22 mouse cellular contexts compared by ENCODE assay signal in genomic region chr2:29627337-29627736, GRCm38 (mm10). TPM values are rescaled to one million over a fixed set of nuclear protein-coding genes. Genes with fewer than 3 reads are reported as not detected.
DNase-seq lines count a peak whose midpoint lies in the region; ATAC-seq and TF ChIP-seq lines count a peak whose summit lies in the region.
"Had no signal": no experiment of that assay in that cellular context is flagged by ENCODE, and none has a peak within 500 bp of the region (broad histone marks: within the 10 kb centered on the region; RNA-seq: fewer than 3 reads in every experiment).

No protein-coding gene starts in this region.

- H3K9me3 ChIP-seq in forebrain, embryonic 11.5 days (ENCODE audit: control insufficient read depth, low read length), result no peaks in the 10 kb centered on the region
- no peaks in the 10 kb centered on the region for H3K9me3 ChIP-seq in forebrain, embryonic 13.5 days (replicated peaks)
- no peaks in the 10 kb centered on the region for H3K9me3 ChIP-seq in midbrain, embryonic 11.5 days (ENCODE audit: control insufficient read depth, low read length)
- no peaks in the 10 kb centered on the region for H3K9me3 ChIP-seq in midbrain, embryonic 10.5 days (replicated peaks)
- no peaks in the 10 kb centered on the region for H3K9me3 ChIP-seq in ES-E14 (ENCODE audit: control insufficient read depth, insufficient read depth, low read depth, low read length)
- H3K9me3 ChIP-seq in hindbrain, embryonic 13.5 days, result no peaks in the 10 kb centered on the region
- H3K9me3 ChIP-seq: embryonic facial prominence, embryonic 15.5 days; forebrain, embryonic 10.5 days; heart, embryonic 10.5 days; hindbrain, embryonic 10.5 days; hindbrain, embryonic 15.5 days had no signal

- H3K27ac ChIP-seq in forebrain, embryonic 11.5 days (ENCODE audit: low read depth, low read length), result no peak overlapping the region
- H3K27ac ChIP-seq in forebrain, embryonic 13.5 days, result no peak overlapping the region
- no peak overlapping the region for H3K27ac ChIP-seq in midbrain, embryonic 11.5 days (ENCODE audit: low read depth, low read length)
- no peak overlapping the region for H3K27ac ChIP-seq in midbrain, embryonic 10.5 days (replicated peaks)
- H3K27ac ChIP-seq in ES-E14 (ENCODE audit: insufficient read depth, low read depth, low read length, poor library complexity, severe bottlenecking), result peak overlapping the region; percentile 29; the same call in 1 of the 2 replicates
- H3K27ac ChIP-seq in hindbrain, embryonic 13.5 days, result no peak overlapping the region
- H3K27ac ChIP-seq: embryonic facial prominence, embryonic 15.5 days; forebrain, embryonic 10.5 days; hindbrain, embryonic 10.5 days; hindbrain, embryonic 15.5 days had no signal

- no peak overlapping the region for H3K4me2 ChIP-seq in forebrain, embryonic 11.5 days (ENCODE audit: low read depth, low read length, severe bottlenecking)
- H3K4me2 ChIP-seq in forebrain, embryonic 13.5 days, result no peak overlapping the region
- H3K4me2 ChIP-seq in midbrain, embryonic 11.5 days, result no peak overlapping the region
- no peak overlapping the region for H3K4me2 ChIP-seq in hindbrain, embryonic 13.5 days
- H3K4me2 ChIP-seq: embryonic facial prominence, embryonic 15.5 days; hindbrain, embryonic 15.5 days had no signal

- DNase-seq in forebrain, embryonic 11.5 days (ENCODE audit: low spot score), result peak; percentile 13
- DNase-seq in midbrain, embryonic 11.5 days (ENCODE audit: low spot score, missing footprints), result peak; percentile 37
- no peak for DNase-seq in midbrain, embryonic 10.5 days (ENCODE audit: low spot score)
- DNase-seq in ES-E14 (ENCODE audit: low read depth, low spot score), result no peak
- DNase-seq in spleen, adult 12 weeks (ENCODE audit: low spot score), result no peak
- DNase-seq: adrenal gland, postnatal 10 days; cerebellum, adult 11-12 months; cerebellum, postnatal 14 days; embryo, embryonic 11 days; gastrocnemius, postnatal 25 days; heart, postnatal 14 days; kidney, adult 8-10 months had no signal

- no peaks in the 10 kb centered on the region for H3K27me3 ChIP-seq in forebrain, embryonic 11.5 days (ENCODE audit: control insufficient read depth, insufficient read depth, low read length)
- H3K27me3 ChIP-seq in forebrain, embryonic 13.5 days, result no peaks in the 10 kb centered on the region
- no peaks in the 10 kb centered on the region for H3K27me3 ChIP-seq in midbrain, embryonic 11.5 days (ENCODE audit: control insufficient read depth, insufficient read depth, low read length)
- no peaks in the 10 kb centered on the region for H3K27me3 ChIP-seq in midbrain, embryonic 10.5 days (ENCODE audit: low read depth, poor library complexity, severe bottlenecking)
- H3K27me3 ChIP-seq in hindbrain, embryonic 13.5 days, result no peaks in the 10 kb centered on the region
- H3K27me3 ChIP-seq: embryonic facial prominence, embryonic 15.5 days; hindbrain, embryonic 15.5 days had no signal

- no peaks in the 10 kb centered on the region; the same call in 1 of the 2 replicates for H3K4me1 ChIP-seq in forebrain, embryonic 11.5 days (replicated peaks; ENCODE audit: control insufficient read depth, insufficient read depth, low read length)
- peaks cover 37% of the 10 kb centered on the region for H3K4me1 ChIP-seq in forebrain, embryonic 13.5 days
- H3K4me1 ChIP-seq in midbrain, embryonic 11.5 days (ENCODE audit: control insufficient read depth, insufficient read depth, low read length), result no peaks in the 10 kb centered on the region; the same call in none of the 2 replicates
- H3K4me1 ChIP-seq in midbrain, embryonic 10.5 days, result peaks cover 27% of the 10 kb centered on the region
- H3K4me1 ChIP-seq in ES-E14 (ENCODE audit: control insufficient read depth in 2 of 2, insufficient read depth in 2 of 2, low read length in 2 of 2, poor library complexity in 1 of 2), result peaks cover 40 to 66% of the 10 kb centered on the region in 2 experiments
- peaks cover 60% of the 10 kb centered on the region for H3K4me1 ChIP-seq in hindbrain, embryonic 13.5 days (replicated peaks)

- no peak for ATAC-seq in forebrain, embryonic 11.5 days (replicated peaks; ENCODE audit: low FRiP score)
- ATAC-seq in forebrain, embryonic 13.5 days, result no peak
- ATAC-seq in midbrain, embryonic 11.5 days (ENCODE audit: low FRiP score), result no peak
- no peak for ATAC-seq in hindbrain, embryonic 13.5 days (ENCODE audit: low FRiP score)
- ATAC-seq: inflammation-experienced regulatory T-cells, adult 6 months; intestine, postnatal 0 days had no signal

- H3K4me3 ChIP-seq in forebrain, embryonic 11.5 days (ENCODE audit: low read depth, low read length), result no peak overlapping the region
- no peak overlapping the region for H3K4me3 ChIP-seq in forebrain, embryonic 13.5 days
- no peak overlapping the region for H3K4me3 ChIP-seq in midbrain, embryonic 11.5 days (ENCODE audit: low read depth, low read length)
- H3K4me3 ChIP-seq in midbrain, embryonic 10.5 days, result no peak overlapping the region
- H3K4me3 ChIP-seq in ES-E14 (ENCODE audit: insufficient read depth in 1 of 2, low read depth in 1 of 2, low read length in 2 of 2, poor library complexity in 1 of 2, severe bottlenecking in 1 of 2), result no peak overlapping the region
- no peak overlapping the region for H3K4me3 ChIP-seq in hindbrain, embryonic 13.5 days
- H3K4me3 ChIP-seq: embryonic facial prominence, embryonic 15.5 days; erythroblast, embryonic 14.5 days; forebrain, embryonic 10.5 days; heart, embryonic 10.5 days; hindbrain, embryonic 10.5 days; hindbrain, embryonic 15.5 days had no signal

- H3K9ac ChIP-seq in forebrain, embryonic 11.5 days (ENCODE audit: low read length), result no peak overlapping the region
- H3K9ac ChIP-seq in forebrain, embryonic 13.5 days, result no peak overlapping the region
- no peak overlapping the region for H3K9ac ChIP-seq in midbrain, embryonic 11.5 days (ENCODE audit: low read length)
- H3K9ac ChIP-seq in ES-E14 (ENCODE audit: insufficient read depth, low read depth, low read length, poor library complexity, severe bottlenecking), result peak overlapping the region; percentile 44; the same call in 1 of the 2 replicates
- H3K9ac ChIP-seq in hindbrain, embryonic 13.5 days, result no peak overlapping the region
- H3K9ac ChIP-seq: embryonic facial prominence, embryonic 15.5 days; hindbrain, embryonic 15.5 days had no signal

- no peaks in the 10 kb centered on the region for H3K36me3 ChIP-seq in forebrain, embryonic 11.5 days (ENCODE audit: control insufficient read depth, insufficient read depth, low read length)
- H3K36me3 ChIP-seq in forebrain, embryonic 13.5 days (ENCODE audit: poor library complexity, severe bottlenecking), result peaks cover 13% of the 10 kb centered on the region; the same call in 1 of the 2 replicates
- no peaks in the 10 kb centered on the region for H3K36me3 ChIP-seq in midbrain, embryonic 11.5 days (ENCODE audit: control insufficient read depth, insufficient read depth, low read length)
- H3K36me3 ChIP-seq in midbrain, embryonic 10.5 days, result peaks cover 43% of the 10 kb centered on the region
- peaks cover 4% of the 10 kb centered on the region; the same call in 1 of the 2 replicates for H3K36me3 ChIP-seq in ES-E14 (ENCODE audit: control insufficient read depth, insufficient read depth, low read length, poor library complexity, severe bottlenecking)
- no peaks in the 10 kb centered on the region for H3K36me3 ChIP-seq in hindbrain, embryonic 13.5 days
- H3K36me3 ChIP-seq: embryonic facial prominence, embryonic 15.5 days; hindbrain, embryonic 15.5 days had no signal

- in situ Hi-C loops in ES-E14 (cut with MboI; ENCODE audit: low sequenced_read_pairs in 2 of 2, unreplicated experiment in 2 of 2), result no loop called here

- WGBS in forebrain, embryonic 11.5 days, result 76% methylated on average over 3 of the region's 3 CpGs
- WGBS in forebrain, embryonic 13.5 days, result 67% methylated on average over 3 of the region's 3 CpGs
- 83% methylated on average over 3 of the region's 3 CpGs for WGBS in midbrain, embryonic 11.5 days
- WGBS in midbrain, embryonic 10.5 days, result 93% methylated on average over 3 of the region's 3 CpGs
- WGBS in hindbrain, embryonic 13.5 days, result 79% methylated on average over 3 of the region's 3 CpGs

TF ChIP-seq in ES-E14, 5 proteins besides CTCF, POLR2A, EP300 and RAD21:
- TF ChIP-seq MAFK (IDR thresholded peaks at IDR 0.05; ENCODE audit: insufficient read depth, low read depth, low read length), result no peak
- no peak for TF ChIP-seq ZC3H11A (IDR thresholded peaks at IDR 0.05; ENCODE audit: borderline replicate concordance, low read depth, low read length)
- TF ChIP-seq CHD2 (IDR thresholded peaks at IDR 0.05; ENCODE audit: low read depth, low read length), result no peak
- TF ChIP-seq HCFC1 (IDR thresholded peaks at IDR 0.05; ENCODE audit: borderline replicate concordance, insufficient read depth, low read length), result no peak
- no peak for TF ChIP-seq ZNF384 (IDR thresholded peaks at IDR 0.05; ENCODE audit: low read depth, low read length)

RNA-seq across cellular contexts. Expression of gene Rapgef1, which starts 7.8 kb away (rescaled TPM):
- 23.0 and 26.2 TPM in 2 replicates for polyA plus RNA-seq in forebrain, embryonic 11.5 days (2014; fragmentation: Nextera tagmentation; extraction: Ambion mirVana)
- polyA plus RNA-seq in forebrain, embryonic 13.5 days (2015; fragmentation: Nextera tagmentation; extraction: Ambion mirVana), result 17.8 and 19.2 TPM in 2 replicates
- 12.4 and 15.6 TPM in 2 replicates for polyA plus RNA-seq in midbrain, embryonic 11.5 days (2014; fragmentation: Nextera tagmentation; extraction: Ambion mirVana)
- polyA plus RNA-seq in midbrain, embryonic 10.5 days (2016; fragmentation: Nextera tagmentation; extraction: Ambion mirVana), result 14.4 and 15.4 TPM in 2 replicates
- 48.5 and 54.6 TPM in 2 replicates for total RNA-seq in ES-E14 (2012; rRNA removed)
- polyA plus RNA-seq in hindbrain, embryonic 13.5 days (2015; fragmentation: Nextera tagmentation; extraction: Ambion mirVana), result 14.3 and 16.1 TPM in 2 replicates

Comparison
In these comparisons a context has a peak if more than half of its experiments do, and no peak if none do; other contexts are left out.
1. DNase-seq: peak in forebrain, embryonic 11.5 days (single experiment) and midbrain, embryonic 11.5 days (single experiment); none in midbrain, embryonic 10.5 days (single experiment), ES-E14 (single experiment) and spleen, adult 12 weeks (single experiment).